Mouse (Mus musculus): ENCODE results near the gene Pxn. TPM values are rescaled to one million over a fixed set of nuclear protein-coding genes. Genes with fewer than 3 reads are reported as not detected.
"Not testable (repeated sequence)": the region's sequence is repeated elsewhere in the genome, so short reads cannot be mapped to it uniquely, and the experiment has no call there.

Gene Pxn
- polyA plus RNA-seq, 1 experiment from 2014 or later: 50.6 TPM

DNA sequence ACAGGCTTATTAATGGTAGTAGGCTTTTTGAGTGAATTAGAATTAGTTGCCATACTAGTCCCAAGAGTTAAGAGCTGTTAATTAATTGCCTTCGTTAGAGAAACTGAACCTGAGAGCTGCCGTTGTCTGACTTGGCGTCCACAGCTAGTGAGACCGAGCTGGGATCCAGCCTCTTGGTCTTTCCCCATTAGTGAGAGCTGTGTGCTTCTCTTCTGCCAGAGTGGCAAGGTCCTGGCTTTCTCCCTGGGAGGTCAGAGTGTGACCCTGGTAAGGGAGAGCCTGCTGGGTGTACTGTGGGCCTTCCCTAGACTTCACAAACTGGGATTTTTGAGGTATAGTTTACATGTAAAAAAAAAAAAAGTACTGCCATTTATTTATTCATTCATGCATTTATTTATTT lies 63.2 kb downstream of the Pxn start:
- Histone ChIP-seq H3K4me3 (no peak overlapping the region), H3K27me3 (replicated peaks; ENCODE audit: low read depth, poor library complexity, severe bottlenecking) (no peaks in the 10 kb centered on the region), H3K27ac (replicated peaks) (no peak overlapping the region; the same call in 1 of the 2 replicates), H3K9me3 (no peaks in the 10 kb centered on the region), H3K4me1 (peaks cover 41% of the 10 kb centered on the region), H3K36me3 (replicated peaks) (peaks cover 51% of the 10 kb centered on the region)
- no peak for DNase-seq (ENCODE audit: low spot score)
- 83% methylated on average over 4 of the region's 4 CpGs for WGBS

DNA sequence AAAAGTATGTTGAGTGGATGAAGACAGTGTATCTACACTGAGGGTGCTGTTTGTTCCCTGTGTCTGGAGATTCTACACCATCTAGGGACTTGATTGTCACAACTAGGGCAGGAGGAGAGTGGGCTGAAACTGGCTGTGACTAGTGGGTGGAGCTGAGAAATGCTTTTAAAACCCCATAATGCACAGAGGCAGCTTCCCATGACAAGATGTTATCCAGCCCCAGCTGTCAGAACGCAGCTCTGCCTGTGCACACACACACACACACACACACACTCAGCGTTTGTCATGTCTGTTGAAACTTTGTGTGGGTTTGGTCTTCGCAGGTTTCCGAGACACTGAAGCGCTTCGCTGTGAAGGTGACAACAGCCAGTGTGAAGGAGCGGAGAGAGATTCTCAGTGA lies 64.6 kb downstream of the Pxn start:
- peaks cover 65% of the 10 kb centered on the region for H3K36me3 ChIP-seq (replicated peaks)
- WGBS: 97% methylated on average over 7 of the region's 7 CpGs
- peaks cover 32% of the 10 kb centered on the region for H3K4me1 ChIP-seq
- no peaks in the 10 kb centered on the region for H3K27me3 ChIP-seq (replicated peaks; ENCODE audit: low read depth, poor library complexity, severe bottlenecking)
- no peak overlapping the region for H3K27ac ChIP-seq (replicated peaks)
- H3K4me3 ChIP-seq: no peak overlapping the region
- no peaks in the 10 kb centered on the region for H3K9me3 ChIP-seq
- DNase-seq (ENCODE audit: low spot score): no peak

DNA sequence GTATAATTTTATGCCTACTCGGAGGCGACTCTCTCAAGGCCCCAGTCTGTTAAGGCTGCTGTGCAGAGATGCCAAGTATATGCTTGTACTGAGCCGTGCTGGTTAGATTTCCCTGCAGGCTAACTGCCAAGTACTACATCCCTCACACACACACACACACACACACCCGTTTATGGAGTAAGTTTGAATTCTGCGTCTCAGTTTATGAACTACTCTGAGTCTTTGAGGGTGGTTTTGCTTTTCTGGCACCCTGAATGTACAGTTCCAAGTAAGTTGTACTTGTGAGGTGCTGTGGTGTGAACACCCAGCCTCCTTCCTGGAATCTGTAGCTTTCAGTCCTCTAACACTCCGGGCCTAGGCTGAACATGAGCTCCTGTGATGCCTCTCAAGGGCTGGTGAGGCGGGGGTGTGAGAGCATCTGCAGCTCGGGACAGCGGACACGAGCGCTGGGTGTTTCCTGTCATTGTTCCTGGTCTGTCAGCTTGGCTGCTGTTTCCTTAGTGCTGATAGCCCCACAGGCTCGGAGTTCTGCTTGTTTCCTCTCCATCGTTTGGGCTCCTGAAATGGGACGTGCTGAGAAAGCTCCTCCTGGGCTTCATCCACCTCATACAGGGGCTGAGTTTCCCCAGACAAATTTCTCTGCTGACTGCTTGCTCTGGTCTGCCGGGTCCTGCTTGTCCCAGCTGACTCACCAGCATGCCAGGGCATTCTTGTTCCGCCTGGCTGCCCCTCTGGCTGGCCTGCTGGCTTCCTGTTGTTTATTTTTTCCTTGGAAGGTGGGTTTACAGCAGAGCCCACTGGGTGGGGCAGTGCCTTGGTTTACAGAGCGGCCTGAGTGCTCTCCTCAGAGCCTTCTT lies 66.4 kb downstream of the Pxn start:
- no peaks in the 10 kb centered on the region for H3K27me3 ChIP-seq (replicated peaks; ENCODE audit: low read depth, poor library complexity, severe bottlenecking)
- H3K27ac ChIP-seq (replicated peaks): no peak overlapping the region
- peaks cover 22% of the 10 kb centered on the region for H3K4me1 ChIP-seq
- DNase-seq (ENCODE audit: low spot score): no peak
- H3K4me3 ChIP-seq: no peak overlapping the region
- 62% methylated on average over 17 of the region's 17 CpGs for WGBS
- H3K36me3 ChIP-seq (replicated peaks): peaks cover 76% of the 10 kb centered on the region
- H3K9me3 ChIP-seq: no peaks in the 10 kb centered on the region

DNA sequence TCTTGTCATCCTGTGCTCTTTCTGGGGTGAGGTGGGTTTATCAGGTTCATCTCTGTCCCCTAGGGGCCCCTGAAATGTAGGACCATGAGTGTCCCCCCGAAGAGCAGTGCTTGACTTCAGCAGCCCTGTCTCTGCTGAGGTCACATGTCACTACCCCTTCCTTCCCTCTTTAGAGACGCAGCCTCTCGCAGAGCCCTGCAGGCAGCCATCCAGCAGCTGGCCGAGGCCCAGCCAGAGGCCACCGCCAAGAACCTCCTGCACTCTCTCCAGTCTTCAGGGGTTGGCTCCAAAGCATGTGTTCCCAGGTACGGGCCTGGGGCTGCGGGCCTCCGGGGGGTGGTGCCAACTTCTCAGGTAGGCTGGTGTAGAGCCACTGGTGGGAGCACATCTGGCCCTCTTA lies 68.5 kb downstream of the Pxn start:
- H3K36me3 ChIP-seq (replicated peaks): peaks cover 97% of the 10 kb centered on the region
- H3K27me3 ChIP-seq (replicated peaks; ENCODE audit: low read depth, poor library complexity, severe bottlenecking): no peaks in the 10 kb centered on the region
- 95% methylated on average over 8 of the region's 8 CpGs for WGBS
- DNase-seq (ENCODE audit: low spot score): no peak
- H3K4me1 ChIP-seq: peaks cover 6% of the 10 kb centered on the region
- no peaks in the 10 kb centered on the region for H3K9me3 ChIP-seq
- H3K27ac ChIP-seq (replicated peaks): no peak overlapping the region
- no peak overlapping the region for H3K4me3 ChIP-seq

DNA sequence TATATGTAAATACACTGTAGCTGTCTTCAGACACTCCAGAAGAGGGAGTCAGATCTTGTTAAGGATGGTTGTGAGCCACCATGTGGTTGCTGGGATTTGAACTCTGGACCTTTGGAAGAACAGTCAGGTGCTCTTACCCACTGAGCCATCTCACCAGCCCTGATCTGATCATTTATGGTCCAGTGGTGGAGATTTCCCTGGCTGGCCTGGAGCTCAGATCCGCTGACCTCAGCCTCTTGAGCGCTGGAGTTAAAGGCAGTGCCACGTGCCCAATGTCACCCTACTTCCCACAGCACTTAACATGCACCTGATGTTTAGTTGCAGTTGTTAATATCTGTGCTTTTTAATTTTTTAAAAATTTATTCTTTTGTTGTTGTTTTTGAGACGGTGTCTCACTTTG lies 71.2 kb downstream of the Pxn start:
- peaks cover 100% of the 10 kb centered on the region for H3K36me3 ChIP-seq (replicated peaks)
- H3K9me3 ChIP-seq: peaks cover 12% of the 10 kb centered on the region
- not testable (repeated sequence) for DNase-seq (ENCODE audit: low spot score); H3K27me3 ChIP-seq (replicated peaks; ENCODE audit: low read depth, poor library complexity, severe bottlenecking); H3K4me1 ChIP-seq; H3K27ac ChIP-seq (replicated peaks); H3K4me3 ChIP-seq
- WGBS: 95% methylated on average over 4 of the region's 4 CpGs

DNA sequence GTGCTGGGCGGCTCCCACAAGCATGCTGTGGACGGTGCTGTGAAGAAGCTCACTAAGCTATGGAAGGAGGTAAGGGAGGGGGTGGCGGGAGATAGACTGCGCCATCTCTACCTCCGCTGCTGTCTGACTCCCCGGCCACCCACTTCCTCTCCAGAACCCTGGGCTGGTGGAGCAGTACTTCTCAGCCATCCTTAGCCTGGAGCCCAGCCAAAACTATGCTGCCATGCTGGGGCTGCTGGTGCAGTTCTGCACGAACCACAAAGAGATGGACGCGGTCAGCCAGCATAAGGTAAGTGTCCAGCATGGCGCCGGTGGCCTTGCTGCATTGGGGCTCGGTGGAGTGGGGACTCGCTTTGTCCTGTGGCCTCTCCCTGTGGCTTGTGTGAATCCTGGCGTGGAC lies 72.4 kb downstream of the Pxn start:
- 96% methylated on average over 14 of the region's 14 CpGs for WGBS
- peaks cover 20% of the 10 kb centered on the region for H3K9me3 ChIP-seq
- no peaks in the 10 kb centered on the region for H3K4me1 ChIP-seq
- no peak overlapping the region for H3K4me3 ChIP-seq
- no peaks in the 10 kb centered on the region for H3K27me3 ChIP-seq (replicated peaks; ENCODE audit: low read depth, poor library complexity, severe bottlenecking)
- H3K27ac ChIP-seq (replicated peaks): no peak overlapping the region
- no peak for DNase-seq (ENCODE audit: low spot score)
- H3K36me3 ChIP-seq (replicated peaks): peaks cover 100% of the 10 kb centered on the region

DNA sequence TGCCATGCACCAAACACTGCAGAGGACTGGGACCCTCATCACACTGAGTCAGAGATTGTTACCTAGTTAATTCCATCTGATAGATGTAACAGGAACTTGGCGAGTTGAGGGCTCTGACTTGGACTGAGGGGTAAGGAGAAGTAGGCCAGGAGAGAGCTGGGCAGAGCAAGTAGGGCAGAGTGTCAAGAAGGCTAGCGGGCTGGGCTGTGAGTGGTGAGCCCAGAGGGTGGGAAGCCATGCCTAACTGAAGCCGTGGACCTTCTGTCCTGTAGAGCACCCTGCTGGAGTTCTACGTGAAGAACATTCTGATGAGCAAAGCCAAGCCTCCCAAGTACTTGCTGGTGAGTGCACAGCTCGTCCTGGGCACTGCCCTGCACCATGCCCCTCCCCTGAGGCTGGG lies 72.9 kb downstream of the Pxn start:
- WGBS: 87% methylated on average over 5 of the region's 5 CpGs
- DNase-seq (ENCODE audit: low spot score): no peak
- H3K27ac ChIP-seq (replicated peaks): no peak overlapping the region
- H3K27me3 ChIP-seq (replicated peaks; ENCODE audit: low read depth, poor library complexity, severe bottlenecking): no peaks in the 10 kb centered on the region
- H3K36me3 ChIP-seq (replicated peaks): peaks cover 100% of the 10 kb centered on the region
- peaks cover 20% of the 10 kb centered on the region for H3K9me3 ChIP-seq
- H3K4me3 ChIP-seq: no peak overlapping the region
- H3K4me1 ChIP-seq: no peaks in the 10 kb centered on the region

DNA sequence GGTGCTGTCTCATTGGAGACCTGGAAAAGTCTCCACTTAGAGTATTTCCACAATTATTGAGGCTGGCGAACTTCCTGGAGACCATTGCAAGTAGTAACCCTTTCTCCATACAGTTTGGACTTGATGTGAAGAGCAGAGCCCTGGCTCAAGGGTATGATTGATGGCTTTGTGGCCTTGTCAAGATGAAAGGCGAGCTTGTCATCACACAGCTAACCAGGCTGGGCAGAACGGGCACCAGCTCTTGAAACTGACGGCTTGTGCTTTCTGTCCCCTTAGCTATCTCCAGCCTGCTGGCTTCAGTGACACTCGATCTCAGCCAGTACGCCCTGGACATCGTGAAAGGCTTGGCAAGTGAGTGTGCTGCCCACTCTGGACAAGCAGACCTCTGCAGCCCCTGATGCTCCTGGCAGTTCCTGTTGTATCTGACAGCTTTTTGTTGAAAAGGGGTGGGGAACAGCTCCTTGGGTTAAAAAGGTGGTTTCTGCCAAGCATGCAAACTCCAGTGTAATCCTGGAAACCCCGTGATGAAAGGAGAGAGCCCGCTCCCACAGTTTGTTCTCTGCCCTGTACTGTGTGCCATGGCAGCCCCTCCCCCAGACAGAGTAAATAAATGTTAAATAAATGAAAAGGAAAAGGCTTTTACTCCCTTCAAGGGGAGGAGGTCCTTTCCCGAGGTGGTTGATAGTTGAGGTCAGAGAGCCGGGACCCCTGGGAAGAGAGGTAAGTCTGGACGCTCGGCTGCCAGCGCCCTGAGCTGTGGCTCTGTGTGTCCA lies 73.9 kb downstream of the Pxn start:
- no peak for DNase-seq (ENCODE audit: low spot score)
- H3K4me3 ChIP-seq: no peak overlapping the region
- H3K4me1 ChIP-seq: no peaks in the 10 kb centered on the region
- H3K27ac ChIP-seq (replicated peaks): no peak overlapping the region
- 92% methylated on average over 14 of the region's 14 CpGs for WGBS
- peaks cover 100% of the 10 kb centered on the region for H3K36me3 ChIP-seq (replicated peaks)
- H3K27me3 ChIP-seq (replicated peaks; ENCODE audit: low read depth, poor library complexity, severe bottlenecking): no peaks in the 10 kb centered on the region
- peaks cover 20% of the 10 kb centered on the region for H3K9me3 ChIP-seq

DNA sequence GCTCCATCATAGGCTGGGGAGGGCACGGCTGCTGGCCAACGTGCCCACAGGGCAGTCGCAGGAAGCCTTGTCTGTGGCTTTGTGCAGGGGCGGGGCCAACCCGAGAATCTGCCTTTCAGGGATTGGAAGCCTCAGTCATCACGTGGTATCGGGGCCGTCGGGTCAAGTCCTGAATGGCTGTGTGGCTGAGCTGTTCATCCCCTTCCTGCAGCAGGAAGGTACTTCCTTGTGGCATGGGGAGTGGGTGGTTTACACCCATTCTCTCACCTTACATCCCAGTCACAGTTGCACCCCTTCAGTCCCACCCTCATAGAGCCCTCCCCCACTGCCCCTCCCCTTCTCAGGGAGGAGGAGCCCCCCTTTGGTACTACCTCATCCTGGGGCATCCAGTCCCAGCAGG lies 75.2 kb downstream of the Pxn start:
- H3K36me3 ChIP-seq (replicated peaks): peaks cover 100% of the 10 kb centered on the region
- H3K4me1 ChIP-seq: no peaks in the 10 kb centered on the region
- no peak overlapping the region for H3K4me3 ChIP-seq
- WGBS: 96% methylated on average over 9 of the region's 9 CpGs
- no peak overlapping the region for H3K27ac ChIP-seq (replicated peaks)
- no peaks in the 10 kb centered on the region for H3K27me3 ChIP-seq (replicated peaks; ENCODE audit: low read depth, poor library complexity, severe bottlenecking)
- peaks cover 20% of the 10 kb centered on the region for H3K9me3 ChIP-seq
- no peak for DNase-seq (ENCODE audit: low spot score)

DNA sequence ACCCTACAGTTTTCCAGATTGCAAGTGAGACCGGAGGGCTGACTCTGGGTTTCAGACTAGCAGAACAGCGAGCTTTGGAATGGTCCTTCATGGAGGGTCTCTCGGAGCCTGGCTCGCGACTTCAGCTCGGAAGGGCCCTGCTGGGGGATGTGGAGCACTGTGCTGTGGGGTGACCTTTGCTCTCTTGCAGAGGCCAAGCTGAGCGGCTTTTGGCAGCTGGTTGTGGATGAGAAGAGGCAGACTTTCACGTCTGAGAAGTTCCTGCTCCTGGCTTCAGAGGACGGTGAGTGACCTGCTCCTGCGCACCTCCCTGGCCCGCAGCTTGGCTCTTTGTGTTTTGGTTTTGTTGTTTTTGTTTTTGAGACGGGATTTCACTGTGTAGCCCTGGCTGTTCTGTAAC lies 79.1 kb downstream of the Pxn start:
- DNase-seq (ENCODE audit: low spot score): no peak
- H3K36me3 ChIP-seq (replicated peaks): peaks cover 99% of the 10 kb centered on the region
- H3K4me1 ChIP-seq: no peaks in the 10 kb centered on the region
- H3K27me3 ChIP-seq (replicated peaks; ENCODE audit: low read depth, poor library complexity, severe bottlenecking): no peaks in the 10 kb centered on the region
- H3K4me3 ChIP-seq: no peak overlapping the region
- WGBS: 91% methylated on average over 12 of the region's 12 CpGs
- H3K9me3 ChIP-seq: peaks cover 20% of the 10 kb centered on the region
- no peak overlapping the region for H3K27ac ChIP-seq (replicated peaks)

DNA sequence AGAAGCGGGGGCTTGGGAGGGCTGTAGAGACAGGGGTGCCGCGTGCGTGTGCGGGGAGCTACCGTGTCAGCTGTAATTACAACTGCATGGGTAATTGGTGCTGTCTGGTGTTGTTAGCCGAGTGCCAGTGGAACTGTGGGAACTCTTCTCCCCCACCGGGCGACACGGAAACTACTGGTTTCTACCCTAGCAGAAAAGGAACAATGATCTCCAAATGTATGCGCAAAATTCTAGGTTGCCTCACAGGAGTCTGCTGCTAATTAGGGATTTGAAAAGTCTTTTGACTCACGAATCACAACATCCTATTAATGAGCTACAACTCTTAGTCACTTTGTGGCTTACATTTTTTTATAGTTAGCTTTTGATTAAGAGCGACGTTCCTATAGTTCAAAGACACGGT lies 79.7 kb downstream of the Pxn start:
- Histone ChIP-seq H3K4me3 (no peak overlapping the region), H3K27me3 (replicated peaks; ENCODE audit: low read depth, poor library complexity, severe bottlenecking) (no peaks in the 10 kb centered on the region), H3K9me3 (peaks cover 20% of the 10 kb centered on the region), H3K27ac (replicated peaks) (no peak overlapping the region), H3K4me1 (no peaks in the 10 kb centered on the region), H3K36me3 (replicated peaks) (peaks cover 99% of the 10 kb centered on the region)
- no peak for DNase-seq (ENCODE audit: low spot score)
- 87% methylated on average over 15 of the region's 15 CpGs for WGBS

DNA sequence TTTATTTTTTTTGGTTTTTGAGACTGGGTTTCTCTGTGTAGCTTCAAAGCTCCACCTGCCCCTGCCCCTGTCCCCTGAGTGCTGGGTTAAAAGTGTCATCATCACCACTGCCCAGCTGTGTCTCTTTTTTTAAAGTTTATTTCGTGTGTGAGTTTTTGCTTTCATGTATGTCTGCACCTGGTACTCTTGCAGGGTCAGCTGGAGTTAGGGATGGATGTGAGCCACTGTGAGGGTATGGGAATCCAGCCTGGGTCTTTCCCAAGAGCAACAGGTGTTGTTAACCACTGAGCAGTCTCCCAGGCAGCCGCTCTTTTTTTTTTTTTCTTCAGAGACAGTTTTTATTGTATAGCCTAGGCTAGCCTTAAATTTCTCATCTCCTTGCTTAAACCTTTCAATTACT lies 80.3 kb downstream of the Pxn start:
- Histone ChIP-seq H3K4me3 (no peak overlapping the region), H3K27ac (replicated peaks) (no peak overlapping the region), H3K9me3 (peaks cover 17% of the 10 kb centered on the region), H3K27me3 (replicated peaks; ENCODE audit: low read depth, poor library complexity, severe bottlenecking) (no peaks in the 10 kb centered on the region), H3K36me3 (replicated peaks) (peaks cover 99% of the 10 kb centered on the region), H3K4me1 (no peaks in the 10 kb centered on the region)
- 96% methylated on average over 2 of the region's 2 CpGs for WGBS
- no peak for DNase-seq (ENCODE audit: low spot score)

DNA sequence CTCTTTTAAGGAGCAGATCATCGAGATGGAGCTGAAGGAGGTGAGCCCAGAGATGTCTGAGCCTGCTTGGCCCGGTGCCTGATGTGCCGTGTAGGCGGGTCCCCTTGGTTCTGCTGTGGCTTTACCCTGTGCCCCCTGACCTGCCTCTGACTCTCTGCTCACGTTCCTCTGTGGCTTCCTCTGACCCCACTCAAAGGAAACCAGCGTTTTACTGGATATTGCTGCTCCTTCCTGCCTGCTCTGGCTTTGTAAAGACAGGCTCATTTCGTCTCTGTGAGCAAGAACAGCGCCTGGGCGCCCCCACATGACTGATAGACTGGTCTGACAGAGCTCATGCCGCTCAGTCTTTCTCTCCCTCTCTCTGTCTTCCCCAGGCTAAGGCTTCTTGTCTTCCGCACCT lies 84.6 kb downstream of the Pxn start:
- Histone ChIP-seq H3K9me3 (no peaks in the 10 kb centered on the region), H3K36me3 (replicated peaks) (peaks cover 99% of the 10 kb centered on the region), H3K4me3 (no peak overlapping the region), H3K27ac (replicated peaks) (no peak overlapping the region), H3K27me3 (replicated peaks; ENCODE audit: low read depth, poor library complexity, severe bottlenecking) (no peaks in the 10 kb centered on the region), H3K4me1 (no peaks in the 10 kb centered on the region)
- WGBS: 87% methylated on average over 11 of the region's 11 CpGs
- DNase-seq (ENCODE audit: low spot score): no peak

All from embryonic facial prominence, embryonic 10.5 days (tissue).